Mouse (Mus musculus): ENCODE data around the gene Cd37. TPM values are rescaled to one million over a fixed set of nuclear protein-coding genes. Genes with fewer than 3 reads are reported as not detected.

Gene Cd37
- polyA plus RNA-seq, 1 experiment from 2014 or later, result 19.3 TPM

- Histone ChIP-seq H3K4me1 (ENCODE audit: control insufficient read depth, low read depth, low read length) (peaks cover 6% of the 10 kb centered on the region), H3K9ac (ENCODE audit: low read depth, low read length) (no peak overlapping the region), H3K4me2 (ENCODE audit: low read depth, low read length) (no peak overlapping the region), H3K36me3 (ENCODE audit: control insufficient read depth, insufficient read depth) (no peaks in the 10 kb centered on the region), H3K9me3 (replicated peaks; ENCODE audit: control insufficient read depth, low read length) (no peaks in the 10 kb centered on the region), H3K27ac (ENCODE audit: low read length) (no peak overlapping the region), H3K4me3 (ENCODE audit: low read depth, low read length) (no peak overlapping the region), H3K27me3 (ENCODE audit: control insufficient read depth, insufficient read depth, low read depth, low read length) (no peaks in the 10 kb centered on the region)
- WGBS (ENCODE audit: insufficient replicate concordance), result 59% methylated on average over 7 of the region's 7 CpGs
- no peak for ATAC-seq (ENCODE audit: low read depth)
These were observed 9.3 kb downstream of the Cd37 start for GRCm38 (mm10) chr7:45229459-45230203.

GRCm38 (mm10) chr7:45229046-45229445 is 9.9 kb downstream of the Cd37 start:
- no peaks in the 10 kb centered on the region for H3K36me3 ChIP-seq (ENCODE audit: control insufficient read depth, insufficient read depth)
- WGBS (ENCODE audit: insufficient replicate concordance), result 68% methylated on average over 8 of the region's 8 CpGs
- no peaks in the 10 kb centered on the region for H3K9me3 ChIP-seq (replicated peaks; ENCODE audit: control insufficient read depth, low read length)
- H3K4me2 ChIP-seq (ENCODE audit: low read depth, low read length), result no peak overlapping the region
- no peaks in the 10 kb centered on the region for H3K27me3 ChIP-seq (ENCODE audit: control insufficient read depth, insufficient read depth, low read depth, low read length)
- no peak overlapping the region for H3K4me3 ChIP-seq (ENCODE audit: low read depth, low read length)
- no peak for ATAC-seq (ENCODE audit: low read depth)
- H3K9ac ChIP-seq (ENCODE audit: low read depth, low read length), result no peak overlapping the region
- peaks cover 3% of the 10 kb centered on the region for H3K4me1 ChIP-seq (ENCODE audit: control insufficient read depth, low read depth, low read length)
- H3K27ac ChIP-seq (ENCODE audit: low read length), result no peak overlapping the region

GRCm38 (mm10) chr7:45228548-45228947 is 10.4 kb downstream of the Cd37 start:
- Histone ChIP-seq H3K4me2 (ENCODE audit: low read depth, low read length) (no peak overlapping the region), H3K9ac (ENCODE audit: low read depth, low read length) (no peak overlapping the region), H3K36me3 (ENCODE audit: control insufficient read depth, insufficient read depth) (0 out of 2 replicates have a peak, but pooled peaks cover 2% of the 10 kb centered on the region), H3K4me1 (ENCODE audit: control insufficient read depth, low read depth, low read length) (peaks cover 2% of the 10 kb centered on the region; the same call in 1 of the 2 replicates), H3K27ac (ENCODE audit: low read length) (no peak overlapping the region), H3K4me3 (ENCODE audit: low read depth, low read length) (no peak overlapping the region), H3K27me3 (ENCODE audit: control insufficient read depth, insufficient read depth, low read depth, low read length) (no peaks in the 10 kb centered on the region), H3K9me3 (replicated peaks; ENCODE audit: control insufficient read depth, low read length) (no peaks in the 10 kb centered on the region)
- no peak for ATAC-seq (ENCODE audit: low read depth)
- 82% methylated on average over 18 of the region's 18 CpGs for WGBS (ENCODE audit: insufficient replicate concordance)

GRCm38 (mm10) chr7:45226421-45226820 is 12.5 kb downstream of the Cd37 start:
- Histone ChIP-seq H3K4me3 (ENCODE audit: low read depth, low read length) (no peak overlapping the region), H3K36me3 (ENCODE audit: control insufficient read depth, insufficient read depth) (0 out of 2 replicates have a peak, but pooled peaks cover 2% of the 10 kb centered on the region), H3K4me2 (ENCODE audit: low read depth, low read length) (no peak overlapping the region), H3K27me3 (ENCODE audit: control insufficient read depth, insufficient read depth, low read depth, low read length) (no peaks in the 10 kb centered on the region), H3K9ac (ENCODE audit: low read depth, low read length) (no peak overlapping the region), H3K9me3 (replicated peaks; ENCODE audit: control insufficient read depth, low read length) (no peaks in the 10 kb centered on the region), H3K27ac (ENCODE audit: low read length) (no peak overlapping the region), H3K4me1 (ENCODE audit: control insufficient read depth, low read depth, low read length) (no peaks in the 10 kb centered on the region)
- 81% methylated on average over 5 of the region's 5 CpGs for WGBS (ENCODE audit: insufficient replicate concordance)
- ATAC-seq (ENCODE audit: low read depth), result no peak

GRCm38 (mm10) chr7:45224826-45225225 is 14.1 kb downstream of the Cd37 start:
- Histone ChIP-seq H3K9me3 (replicated peaks; ENCODE audit: control insufficient read depth, low read length) (no peaks in the 10 kb centered on the region), H3K27ac (ENCODE audit: low read length) (no peak overlapping the region), H3K9ac (ENCODE audit: low read depth, low read length) (no peak overlapping the region), H3K4me1 (ENCODE audit: control insufficient read depth, low read depth, low read length) (no peaks in the 10 kb centered on the region), H3K4me2 (ENCODE audit: low read depth, low read length) (no peak overlapping the region), H3K4me3 (ENCODE audit: low read depth, low read length) (no peak overlapping the region), H3K27me3 (ENCODE audit: control insufficient read depth, insufficient read depth, low read depth, low read length) (no peaks in the 10 kb centered on the region), H3K36me3 (ENCODE audit: control insufficient read depth, insufficient read depth) (0 out of 2 replicates have a peak, but pooled peaks cover 2% of the 10 kb centered on the region)
- ATAC-seq (ENCODE audit: low read depth), result no peak
- WGBS (ENCODE audit: insufficient replicate concordance), result 74% methylated on average over 7 of the region's 7 CpGs

GRCm38 (mm10) chr7:45221680-45222079 is 17.2 kb downstream of the Cd37 start:
- WGBS (ENCODE audit: insufficient replicate concordance), result 37% methylated on average over 2 of the region's 2 CpGs
- H3K27me3 ChIP-seq (ENCODE audit: control insufficient read depth, insufficient read depth, low read depth, low read length), result no peaks in the 10 kb centered on the region; the same call in 1 of the 2 replicates
- H3K4me1 ChIP-seq (ENCODE audit: control insufficient read depth, low read depth, low read length), result no peaks in the 10 kb centered on the region; the same call in 1 of the 2 replicates
- no peak overlapping the region for H3K4me2 ChIP-seq (ENCODE audit: low read depth, low read length)
- no peaks in the 10 kb centered on the region for H3K9me3 ChIP-seq (replicated peaks; ENCODE audit: control insufficient read depth, low read length)
- 0 out of 2 replicates have a peak, but pooled peaks cover 2% of the 10 kb centered on the region for H3K36me3 ChIP-seq (ENCODE audit: control insufficient read depth, insufficient read depth)
- no peak overlapping the region for H3K27ac ChIP-seq (ENCODE audit: low read length)
- H3K4me3 ChIP-seq (ENCODE audit: low read depth, low read length), result no peak overlapping the region
- no peak for ATAC-seq (ENCODE audit: low read depth)
- no peak overlapping the region for H3K9ac ChIP-seq (ENCODE audit: low read depth, low read length)

- Histone ChIP-seq H3K4me1 (ENCODE audit: control insufficient read depth, low read depth, low read length) (peaks cover 12% of the 10 kb centered on the region), H3K27me3 (ENCODE audit: control insufficient read depth, insufficient read depth, low read depth, low read length) (peaks cover 16% of the 10 kb centered on the region), H3K9ac (ENCODE audit: low read depth, low read length) (peak overlapping the region; percentile 51; the same call in 1 of the 2 replicates), H3K9me3 (replicated peaks; ENCODE audit: control insufficient read depth, low read length) (no peaks in the 10 kb centered on the region), H3K36me3 (ENCODE audit: control insufficient read depth, insufficient read depth) (no peaks in the 10 kb centered on the region), H3K27ac (ENCODE audit: low read length) (no peak overlapping the region), H3K4me3 (ENCODE audit: low read depth, low read length) (peak overlapping the region; percentile 55), H3K4me2 (ENCODE audit: low read depth, low read length) (peak overlapping the region; percentile 65)
- 0 out of 2 replicates have a peak, but pooled peaks have one; percentile 17 for ATAC-seq (ENCODE audit: low read depth)
- WGBS (ENCODE audit: insufficient replicate concordance), result 5% methylated on average over 13 of the region's 13 CpGs
These were observed 22.3 kb downstream of the Cd37 start for GRCm38 (mm10) chr7:45216442-45217183.

- Histone ChIP-seq H3K27ac (ENCODE audit: low read length) (peak within 1 kb of the TSS; percentile 37; the same call in 1 of the 2 replicates), H3K4me3 (ENCODE audit: low read depth, low read length) (peak within 1 kb of the TSS; percentile 55), H3K9ac (ENCODE audit: low read depth, low read length) (peak within 1 kb of the TSS; percentile 51), H3K4me2 (ENCODE audit: low read depth, low read length) (peak within 1 kb of the TSS; percentile 65), H3K9me3 (replicated peaks; ENCODE audit: control insufficient read depth, low read length) (no peaks in the 10 kb centered on the region), H3K36me3 (ENCODE audit: control insufficient read depth, insufficient read depth) (no peaks in the 10 kb centered on the region), H3K4me1 (ENCODE audit: control insufficient read depth, low read depth, low read length) (peaks cover 19% of the 10 kb centered on the region), H3K27me3 (ENCODE audit: control insufficient read depth, insufficient read depth, low read depth, low read length) (peaks cover 19% of the 10 kb centered on the region)
- peak; percentile 23; the same call in 1 of the 2 replicates for ATAC-seq (ENCODE audit: low read depth)
- WGBS (ENCODE audit: insufficient replicate concordance), result 3% methylated on average over 55 of the region's 55 CpGs
These were observed 23.1 kb downstream of the Cd37 start, which contains the start of gene Tead2 for GRCm38 (mm10) chr7:45215673-45216441. Gene Tead2, plus strand, starts transcription at chr7:45215753.

All from liver, embryonic 16.5 days (tissue).